Mouse (Mus musculus) hindbrain, embryonic 13.5 days (tissue): ENCODE measurements at regions not wholly inside any gene's neighbourhood (a gene's known extent, or its start where the extent isn't known, plus 50 kb on each side); places are given as distances from the start of the nearest gene placed in this dataset.

ENCODE experiments used
- ATAC-seq: fragments of 200-750 bp; cut with Nextera tagmentation; 2 replicates; pipeline ENCODE4 v1.8.0; 2017; ENCODE audit warnings: moderate TSS enrichment; ENCODE audit not compliant: low FRiP score
- H3K27ac ChIP-seq: fragments of 300-500 bp; sonication (generic); 2 replicates; pipeline ENCODE4 v1.5.1; 2015; ENCODE audit warnings: inconsistent platforms, mild to moderate bottlenecking, moderate library complexity
- H3K27me3 ChIP-seq: fragments of 300-500 bp; sonication (generic); 2 replicates; pipeline ENCODE4 v1.6.1; 2015; ENCODE audit warnings: mild to moderate bottlenecking, inconsistent platforms
- H3K36me3 ChIP-seq: fragments of 300-500 bp; sonication (generic); 2 replicates; pipeline ENCODE4 v1.6.1; 2015; ENCODE audit warnings: mild to moderate bottlenecking, inconsistent platforms
- H3K4me1 ChIP-seq: fragments of 300-500 bp; sonication (generic); replicated peaks from 2 replicates; pipeline ENCODE4 v1.6.1; 2015; ENCODE audit warnings: inconsistent platforms
- H3K4me2 ChIP-seq: fragments of 300-500 bp; sonication (generic); 2 replicates; pipeline ENCODE4 v1.6.1; 2015; ENCODE audit warnings: inconsistent platforms, mild to moderate bottlenecking, moderate library complexity
- H3K4me3 ChIP-seq: fragments of 300-500 bp; sonication (generic); 2 replicates; pipeline ENCODE4 v1.5.1; 2015; ENCODE audit warnings: mild to moderate bottlenecking, inconsistent platforms
- H3K9ac ChIP-seq: fragments of 300-500 bp; sonication (generic); 2 replicates; pipeline ENCODE4 v1.6.1; 2015; ENCODE audit warnings: mild to moderate bottlenecking, inconsistent platforms
- H3K9me3 ChIP-seq: fragments of 300-500 bp; sonication (generic); 2 replicates; pipeline ENCODE4 v1.6.1; 2016; ENCODE audit warnings: inconsistent platforms
- WGBS: fragments of 180-500 bp; shearing (Covaris S2); methylation state at CpG from one replicate; pipeline ENCODE4 v1.1.7; 2015; 5-methylcytosine and 5-hydroxymethylcytosine counted together

DNA sequence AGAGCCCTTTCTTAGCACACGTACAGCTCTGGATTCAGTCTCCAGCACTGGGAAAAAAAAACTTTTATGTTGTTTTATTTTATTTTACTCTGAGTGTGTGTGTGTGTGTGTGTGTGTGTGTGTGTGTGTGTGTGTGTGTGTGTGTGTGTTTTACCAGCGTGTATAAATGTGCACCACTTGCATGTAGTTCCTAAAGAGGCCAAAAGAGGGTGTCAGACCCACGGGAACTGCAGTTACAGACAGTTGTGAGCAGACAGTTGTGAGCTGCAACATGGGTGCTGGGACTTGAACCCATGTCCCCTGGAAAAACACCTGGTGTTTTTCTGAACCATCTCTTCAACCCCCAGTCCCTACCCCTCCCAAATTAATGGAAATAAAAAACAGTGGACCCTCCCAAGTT, 165.1 kb upstream of the Plekha5 start:
- Histone ChIP-seq H3K4me3 (no peak overlapping the region), H3K27ac (no peak overlapping the region), H3K36me3 (no peaks in the 10 kb centered on the region), H3K9me3 (no peaks in the 10 kb centered on the region), H3K9ac (no peak overlapping the region), H3K27me3 (0 out of 2 replicates have a peak, but pooled peaks cover 2% of the 10 kb centered on the region), H3K4me1 (no peaks in the 10 kb centered on the region), H3K4me2 (no peak overlapping the region)
- no peak for ATAC-seq
- WGBS: 93% methylated on average over 2 of the region's 3 CpGs

DNA sequence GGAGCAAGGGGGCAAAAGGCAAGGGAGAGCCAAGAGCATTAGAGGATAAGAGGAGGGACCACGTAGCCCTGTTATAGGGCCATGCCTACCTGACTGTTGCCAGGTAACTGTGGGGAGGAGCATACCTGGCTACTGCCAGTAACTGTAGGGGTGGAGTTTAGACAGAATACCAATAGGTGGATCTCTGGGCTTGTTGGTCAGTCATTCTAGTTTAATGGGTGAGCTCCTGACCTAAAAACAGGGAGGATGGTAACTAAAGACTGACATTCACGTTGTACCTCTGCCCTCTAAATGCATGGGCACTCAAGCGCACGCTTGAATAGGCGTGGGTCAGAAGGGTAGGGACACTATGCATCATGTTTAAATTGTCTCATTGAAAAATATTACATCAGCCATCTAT, 165.8 kb upstream of the Plekha5 start:
- H3K4me3 ChIP-seq: no peak overlapping the region
- no peaks in the 10 kb centered on the region for H3K9me3 ChIP-seq
- no peaks in the 10 kb centered on the region for H3K4me1 ChIP-seq
- ATAC-seq: no peak
- no peak overlapping the region for H3K27ac ChIP-seq
- 80% methylated on average over 5 of the region's 5 CpGs for WGBS
- H3K4me2 ChIP-seq: no peak overlapping the region
- H3K36me3 ChIP-seq: no peaks in the 10 kb centered on the region
- no peak overlapping the region for H3K9ac ChIP-seq
- H3K27me3 ChIP-seq: 0 out of 2 replicates have a peak, but pooled peaks cover 2% of the 10 kb centered on the region

GRCm38 (mm10) chr6:140251527-140251926, 172.3 kb upstream of the Plekha5 start:
- WGBS: 72% methylated on average over 4 of the region's 4 CpGs
- H3K36me3 ChIP-seq: no peaks in the 10 kb centered on the region
- H3K27ac ChIP-seq: peak overlapping the region; percentile 13; the same call in 1 of the 2 replicates
- H3K9me3 ChIP-seq: no peaks in the 10 kb centered on the region
- H3K4me3 ChIP-seq: no peak overlapping the region
- 0 out of 2 replicates have a peak, but pooled peaks cover 2% of the 10 kb centered on the region for H3K27me3 ChIP-seq
- no peak overlapping the region for H3K9ac ChIP-seq
- no peak overlapping the region for H3K4me2 ChIP-seq
- no peak for ATAC-seq
- H3K4me1 ChIP-seq: no peaks in the 10 kb centered on the region

GRCm38 (mm10) chr6:140243411-140244151, 180.3 kb upstream of the Plekha5 start:
- no peaks in the 10 kb centered on the region for H3K36me3 ChIP-seq
- no peaks in the 10 kb centered on the region for H3K27me3 ChIP-seq
- peak; percentile 68 for ATAC-seq
- no peak overlapping the region for H3K4me2 ChIP-seq
- WGBS: 34% methylated on average over 8 of the region's 8 CpGs
- H3K4me1 ChIP-seq: peaks cover 7% of the 10 kb centered on the region; the same call in 1 of the 2 replicates
- no peaks in the 10 kb centered on the region for H3K9me3 ChIP-seq
- H3K9ac ChIP-seq: no peak overlapping the region
- no peak overlapping the region for H3K4me3 ChIP-seq
- no peak overlapping the region for H3K27ac ChIP-seq

GRCm38 (mm10) chr6:140239356-140239755, 184.5 kb upstream of the Plekha5 start:
- Histone ChIP-seq H3K4me2 (no peak overlapping the region), H3K4me3 (no peak overlapping the region), H3K9me3 (no peaks in the 10 kb centered on the region), H3K27me3 (no peaks in the 10 kb centered on the region), H3K27ac (no peak overlapping the region), H3K9ac (no peak overlapping the region), H3K4me1 (peaks cover 7% of the 10 kb centered on the region; the same call in 1 of the 2 replicates), H3K36me3 (no peaks in the 10 kb centered on the region)
- whole genome bisulfite sequencing: 67% methylated on average over 8 of the region's 8 CpGs
- ATAC-seq: no peak

GRCm38 (mm10) chr6:140231537-140231936, 190.3 kb upstream of the Plcz1 start:
- H3K9me3 ChIP-seq: no peaks in the 10 kb centered on the region
- WGBS: 81% methylated on average over 4 of the region's 4 CpGs
- H3K9ac ChIP-seq: no peak overlapping the region
- no peak overlapping the region for H3K27ac ChIP-seq
- no peak for ATAC-seq
- peaks cover 8% of the 10 kb centered on the region for H3K4me1 ChIP-seq
- no peak overlapping the region for H3K4me2 ChIP-seq
- no peaks in the 10 kb centered on the region for H3K27me3 ChIP-seq
- no peaks in the 10 kb centered on the region for H3K36me3 ChIP-seq
- no peak overlapping the region for H3K4me3 ChIP-seq

DNA sequence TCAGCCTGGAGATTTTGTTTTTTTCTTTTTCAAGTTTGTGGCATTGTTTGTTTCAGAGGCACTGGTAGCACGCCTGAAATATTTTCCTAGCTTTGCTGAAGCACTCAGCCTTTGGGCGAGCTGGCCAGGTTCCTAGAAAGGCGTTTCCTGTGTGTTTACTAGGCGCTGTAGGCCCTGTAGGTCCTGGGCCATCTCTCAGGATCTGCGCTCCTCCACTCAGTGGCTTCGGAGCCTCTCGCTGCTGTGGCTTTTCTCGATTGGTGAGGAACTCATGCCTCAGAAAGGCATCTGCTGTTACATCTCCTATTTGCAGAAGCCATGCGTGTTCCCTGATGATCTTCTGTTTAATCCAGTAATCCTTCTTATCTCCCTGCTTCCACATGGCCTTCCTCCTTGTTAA, 188.0 kb upstream of the Plcz1 start:
- Histone ChIP-seq H3K4me2 (no peak overlapping the region), H3K27ac (no peak overlapping the region), H3K27me3 (no peaks in the 10 kb centered on the region), H3K4me1 (peaks cover 8% of the 10 kb centered on the region), H3K9me3 (no peaks in the 10 kb centered on the region), H3K4me3 (no peak overlapping the region), H3K36me3 (no peaks in the 10 kb centered on the region), H3K9ac (no peak overlapping the region)
- WGBS: 78% methylated on average over 9 of the region's 9 CpGs
- ATAC-seq: no peak

- no peak overlapping the region for H3K4me3 ChIP-seq
- ATAC-seq: no peak
- H3K27me3 ChIP-seq: no peaks in the 10 kb centered on the region
- no peak overlapping the region for H3K27ac ChIP-seq
- no peak overlapping the region for H3K9ac ChIP-seq
- H3K9me3 ChIP-seq: no peaks in the 10 kb centered on the region
- 72% methylated on average over 7 of the region's 7 CpGs for WGBS
- H3K36me3 ChIP-seq: no peaks in the 10 kb centered on the region
- no peak overlapping the region for H3K4me2 ChIP-seq
- peaks cover 8% of the 10 kb centered on the region for H3K4me1 ChIP-seq
Measured at GRCm38 (mm10) chr6:140228741-140229140, 187.5 kb upstream of the Plcz1 start.

DNA sequence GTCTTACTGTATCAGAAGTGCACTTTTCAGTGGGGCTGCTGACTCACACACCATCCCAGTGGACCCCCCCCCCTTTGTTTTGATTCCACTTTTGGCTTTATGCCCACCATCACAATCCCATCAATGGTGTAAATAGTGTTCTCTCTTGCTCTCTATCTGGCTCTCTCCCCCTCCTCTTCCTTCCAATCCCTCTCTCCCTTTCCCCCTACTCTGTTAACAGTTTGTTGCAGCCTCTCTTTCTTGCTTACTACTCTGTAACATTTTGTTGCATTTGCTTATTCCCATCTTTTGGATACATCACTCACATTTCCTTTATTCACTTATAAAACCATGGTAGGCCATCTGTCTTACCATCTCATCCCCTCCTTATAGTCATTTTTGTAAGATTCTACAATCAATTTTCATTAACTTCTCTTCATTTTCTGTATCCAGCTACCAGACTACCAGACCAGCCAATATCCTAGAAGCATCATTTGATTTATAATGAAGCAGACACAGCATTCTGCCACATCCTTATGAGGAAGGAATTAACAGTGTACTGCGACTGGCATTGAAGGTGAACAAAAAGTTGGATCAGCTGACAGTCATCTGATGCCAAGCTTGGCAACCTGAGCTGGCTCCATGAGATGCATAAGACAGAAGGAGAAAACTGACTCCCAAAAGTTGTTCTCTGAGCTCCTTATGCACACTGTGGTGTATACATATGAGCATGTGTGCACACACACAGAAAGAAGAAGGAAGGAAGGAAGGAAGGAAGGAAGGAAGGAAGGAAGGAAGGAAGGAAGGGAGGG, 181.5 kb upstream of the Plcz1 start:
- Histone ChIP-seq H3K36me3 (no peaks in the 10 kb centered on the region), H3K27me3 (no peaks in the 10 kb centered on the region), H3K9ac (no peak overlapping the region), H3K9me3 (no peaks in the 10 kb centered on the region), H3K4me2 (no peak overlapping the region), H3K4me1 (0 out of 2 replicates have a peak, but pooled peaks cover 7% of the 10 kb centered on the region), H3K4me3 (no peak overlapping the region), H3K27ac (no peak overlapping the region)
- ATAC-seq: no peak; the same call in 1 of the 2 replicates
- 74% methylated on average over 1 of the region's 1 CpGs for WGBS

DNA sequence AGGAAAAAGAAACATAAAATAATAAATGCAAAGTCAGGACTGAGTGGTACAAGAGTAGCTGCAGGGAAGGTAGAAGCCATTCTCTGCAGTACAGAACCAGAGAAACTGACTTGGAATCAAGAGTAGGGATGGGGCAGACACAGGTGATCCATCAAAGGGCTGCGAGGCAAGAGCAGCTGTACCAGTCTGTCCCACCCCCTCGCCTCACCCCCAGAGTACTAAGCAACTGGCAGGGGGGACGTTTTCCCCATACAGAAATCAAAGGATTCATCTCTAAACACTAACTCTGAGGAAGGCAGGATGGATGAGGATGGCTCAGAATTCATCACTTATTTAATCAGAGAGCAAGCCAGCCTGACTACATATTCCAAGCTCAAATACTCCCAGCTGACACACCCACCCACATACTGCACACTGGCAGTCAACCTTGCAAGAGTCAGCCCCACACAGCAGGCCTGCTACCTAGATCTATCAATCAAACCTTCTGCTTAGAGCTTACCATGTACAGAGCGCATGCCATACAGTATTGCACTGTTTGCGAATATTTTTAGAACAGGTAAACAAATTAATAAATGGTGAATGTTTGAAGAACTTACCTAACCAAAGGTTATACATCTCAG, 180.5 kb upstream of the Plcz1 start:
- Histone ChIP-seq H3K9me3 (no peaks in the 10 kb centered on the region), H3K27ac (no peak overlapping the region; the same call in 1 of the 2 replicates), H3K4me3 (no peak overlapping the region), H3K27me3 (no peaks in the 10 kb centered on the region), H3K4me2 (no peak overlapping the region), H3K4me1 (0 out of 2 replicates have a peak, but pooled peaks cover 7% of the 10 kb centered on the region), H3K36me3 (no peaks in the 10 kb centered on the region), H3K9ac (no peak overlapping the region)
- WGBS: 66% methylated on average over 5 of the region's 5 CpGs
- ATAC-seq: peak; percentile 71

DNA sequence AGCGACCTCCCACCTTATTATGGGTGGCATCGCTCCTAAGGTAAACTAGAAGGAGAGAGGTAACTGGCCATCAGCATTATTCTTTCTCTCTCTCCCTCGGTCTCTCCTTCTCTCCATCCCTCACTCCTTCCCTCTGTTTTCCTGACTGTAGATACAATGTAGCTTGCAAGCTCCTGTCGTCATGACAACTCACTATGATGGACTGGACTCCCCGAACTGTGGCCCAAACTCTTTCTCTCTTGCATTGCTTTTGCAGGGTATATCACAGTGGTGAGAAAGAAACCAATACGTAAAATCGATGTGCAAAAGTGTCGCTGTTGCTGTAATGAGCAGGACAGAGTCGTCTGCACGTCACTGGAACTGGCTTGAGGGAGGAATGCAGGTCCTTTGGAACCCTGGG, 177.5 kb upstream of the Plcz1 start:
- WGBS: 84% methylated on average over 10 of the region's 10 CpGs

DNA sequence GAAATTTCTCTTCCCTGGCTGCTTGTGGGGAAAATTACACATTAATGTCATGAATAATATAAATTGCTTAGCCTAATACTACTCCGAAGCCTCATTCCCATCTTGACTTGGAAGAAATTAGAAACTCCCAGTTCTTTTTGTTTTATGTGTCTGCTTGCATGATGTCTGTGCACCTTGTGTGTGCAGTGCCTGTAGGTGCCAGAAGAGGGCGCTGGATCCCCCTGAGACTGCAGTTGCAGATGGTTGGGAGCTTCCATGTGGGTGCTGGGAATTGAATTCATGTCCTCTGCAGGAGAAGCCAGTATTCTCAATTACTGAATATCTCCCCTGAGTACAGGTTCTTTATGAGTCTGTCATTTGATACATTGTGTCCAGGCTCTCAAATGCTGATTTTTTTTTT, 171.1 kb upstream of the Plcz1 start:
- no peak overlapping the region for H3K27ac ChIP-seq
- H3K9ac ChIP-seq: no peak overlapping the region
- H3K4me2 ChIP-seq: no peak overlapping the region
- H3K9me3 ChIP-seq: no peaks in the 10 kb centered on the region
- H3K27me3 ChIP-seq: no peaks in the 10 kb centered on the region
- no peak overlapping the region for H3K4me3 ChIP-seq
- ATAC-seq: no peak
- no peaks in the 10 kb centered on the region for H3K4me1 ChIP-seq
- WGBS: 70% methylated on average over 2 of the region's 2 CpGs
- H3K36me3 ChIP-seq: no peaks in the 10 kb centered on the region

More for the DNA sequence above, 177.5 kb upstream of the Plcz1 start:
- ATAC-seq: no peak
- Histone ChIP-seq H3K4me1 (0 out of 2 replicates have a peak, but pooled peaks cover 7% of the 10 kb centered on the region), H3K9me3 (no peaks in the 10 kb centered on the region), H3K27me3 (no peaks in the 10 kb centered on the region), H3K36me3 (no peaks in the 10 kb centered on the region), H3K9ac (no peak overlapping the region), H3K27ac (no peak overlapping the region), H3K4me2 (no peak overlapping the region), H3K4me3 (no peak overlapping the region)
